Comparison of ENCODE assay signal across 27 mouse cellular contexts in genomic region chr6:117180303-117180702, GRCm38 (mm10). TPM values are rescaled to one million over a fixed set of nuclear protein-coding genes. Genes with fewer than 3 reads are reported as not detected.
DNase-seq lines count a peak whose midpoint lies in the region; ATAC-seq lines count a peak whose summit lies in the region.
"Had no signal": no experiment of that assay in that cellular context is flagged by ENCODE, and none has a peak within 500 bp of the region (broad histone marks: within the 10 kb centered on the region; RNA-seq: fewer than 3 reads in every experiment).

No protein-coding gene starts in this region.

- peaks cover 14% of the 10 kb centered on the region for H3K36me3 ChIP-seq in liver, embryonic 13.5 days
- peaks cover 30% of the 10 kb centered on the region for H3K36me3 ChIP-seq in liver, embryonic 12.5 days
- no peaks in the 10 kb centered on the region for H3K36me3 ChIP-seq in midbrain, embryonic 11.5 days (ENCODE audit: control insufficient read depth, insufficient read depth, low read length)
- no peaks in the 10 kb centered on the region for H3K36me3 ChIP-seq in midbrain, embryonic 14.5 days (ENCODE audit: control insufficient read depth, insufficient read depth, low read length)
- peaks cover 26% of the 10 kb centered on the region for H3K36me3 ChIP-seq in kidney, embryonic 15.5 days
- H3K36me3 ChIP-seq: forebrain, embryonic 12.5 days; forebrain, embryonic 15.5 days; hindbrain, embryonic 13.5 days had no signal

- no peak overlapping the region for H3K27ac ChIP-seq in liver, embryonic 13.5 days
- no peak overlapping the region for H3K27ac ChIP-seq in liver, embryonic 12.5 days
- no peak overlapping the region; the same call in 1 of the 2 replicates for H3K27ac ChIP-seq in midbrain, embryonic 11.5 days (ENCODE audit: low read depth, low read length)
- H3K27ac ChIP-seq in midbrain, embryonic 14.5 days (replicated peaks; ENCODE audit: low read depth, low read length): no peak overlapping the region
- H3K27ac ChIP-seq in kidney, embryonic 15.5 days: no peak overlapping the region
- H3K27ac ChIP-seq: embryonic facial prominence, embryonic 10.5 days; embryonic facial prominence, embryonic 13.5 days; forebrain, embryonic 12.5 days; forebrain, embryonic 15.5 days; heart, embryonic 15.5 days; hindbrain, embryonic 13.5 days had no signal

- no peak overlapping the region for H3K4me3 ChIP-seq in liver, embryonic 13.5 days (replicated peaks)
- no peak overlapping the region for H3K4me3 ChIP-seq in liver, embryonic 12.5 days
- no peak overlapping the region for H3K4me3 ChIP-seq in midbrain, embryonic 11.5 days (ENCODE audit: low read depth, low read length)
- H3K4me3 ChIP-seq in midbrain, embryonic 14.5 days (replicated peaks; ENCODE audit: low read depth, low read length): no peak overlapping the region
- no peak overlapping the region for H3K4me3 ChIP-seq in kidney, embryonic 15.5 days (replicated peaks)
- H3K4me3 ChIP-seq: embryonic facial prominence, embryonic 10.5 days; embryonic facial prominence, embryonic 13.5 days; erythroblast, embryonic 14.5 days; forebrain, embryonic 12.5 days; forebrain, embryonic 15.5 days; heart, embryonic 12.5 days; heart, embryonic 15.5 days; hindbrain, embryonic 10.5 days; hindbrain, embryonic 13.5 days had no signal

- H3K9ac ChIP-seq in liver, embryonic 13.5 days: no peak overlapping the region
- no peak overlapping the region for H3K9ac ChIP-seq in liver, embryonic 12.5 days
- H3K9ac ChIP-seq in midbrain, embryonic 11.5 days (ENCODE audit: low read length): 0 out of 2 replicates have a peak overlapping the region, but pooled peaks have one; percentile 16
- no peak overlapping the region for H3K9ac ChIP-seq in midbrain, embryonic 14.5 days (replicated peaks; ENCODE audit: low read length)
- H3K9ac ChIP-seq in kidney, embryonic 15.5 days: no peak overlapping the region
- H3K9ac ChIP-seq: embryonic facial prominence, embryonic 13.5 days; forebrain, embryonic 12.5 days; forebrain, embryonic 15.5 days; heart, embryonic 12.5 days; heart, embryonic 15.5 days; hindbrain, embryonic 13.5 days had no signal

- H3K9me3 ChIP-seq in liver, embryonic 13.5 days (replicated peaks): no peaks in the 10 kb centered on the region
- no peaks in the 10 kb centered on the region for H3K9me3 ChIP-seq in liver, embryonic 12.5 days (replicated peaks)
- H3K9me3 ChIP-seq in midbrain, embryonic 11.5 days (ENCODE audit: control insufficient read depth, low read length): no peaks in the 10 kb centered on the region
- no peaks in the 10 kb centered on the region for H3K9me3 ChIP-seq in midbrain, embryonic 14.5 days (ENCODE audit: control insufficient read depth, low read length)
- no peaks in the 10 kb centered on the region for H3K9me3 ChIP-seq in kidney, embryonic 15.5 days (replicated peaks)
- H3K9me3 ChIP-seq: embryonic facial prominence, embryonic 10.5 days; embryonic facial prominence, embryonic 13.5 days; forebrain, embryonic 12.5 days; forebrain, embryonic 15.5 days; heart, embryonic 12.5 days; heart, embryonic 15.5 days; hindbrain, embryonic 10.5 days; hindbrain, embryonic 13.5 days had no signal

- H3K27me3 ChIP-seq in liver, embryonic 13.5 days: no peaks in the 10 kb centered on the region
- peaks cover 6% of the 10 kb centered on the region; the same call in 1 of the 2 replicates for H3K27me3 ChIP-seq in liver, embryonic 12.5 days (replicated peaks)
- H3K27me3 ChIP-seq in midbrain, embryonic 11.5 days (ENCODE audit: control insufficient read depth, insufficient read depth, low read length): no peaks in the 10 kb centered on the region; the same call in 1 of the 2 replicates
- no peaks in the 10 kb centered on the region for H3K27me3 ChIP-seq in midbrain, embryonic 14.5 days (ENCODE audit: control insufficient read depth, insufficient read depth, low read length)
- H3K27me3 ChIP-seq in kidney, embryonic 15.5 days: 0 out of 2 replicates have a peak, but pooled peaks cover 11% of the 10 kb centered on the region
- H3K27me3 ChIP-seq: forebrain, embryonic 12.5 days; forebrain, embryonic 15.5 days had no signal

- H3K4me1 ChIP-seq in liver, embryonic 13.5 days (replicated peaks): no peaks in the 10 kb centered on the region; the same call in 1 of the 2 replicates
- H3K4me1 ChIP-seq in liver, embryonic 12.5 days: no peaks in the 10 kb centered on the region
- H3K4me1 ChIP-seq in midbrain, embryonic 11.5 days (ENCODE audit: control insufficient read depth, insufficient read depth, low read length): peaks cover 13% of the 10 kb centered on the region
- H3K4me1 ChIP-seq in midbrain, embryonic 14.5 days (ENCODE audit: control insufficient read depth, insufficient read depth, low read length): 0 out of 2 replicates have a peak, but pooled peaks cover 3% of the 10 kb centered on the region
- H3K4me1 ChIP-seq in kidney, embryonic 15.5 days: 0 out of 2 replicates have a peak, but pooled peaks cover 4% of the 10 kb centered on the region
- H3K4me1 ChIP-seq: forebrain, embryonic 15.5 days had no signal

- no peak overlapping the region for H3K4me2 ChIP-seq in liver, embryonic 13.5 days
- H3K4me2 ChIP-seq in liver, embryonic 12.5 days: no peak overlapping the region
- H3K4me2 ChIP-seq in midbrain, embryonic 11.5 days: no peak overlapping the region
- H3K4me2 ChIP-seq in midbrain, embryonic 14.5 days (ENCODE audit: low read length): no peak overlapping the region
- H3K4me2 ChIP-seq in kidney, embryonic 15.5 days: no peak overlapping the region
- H3K4me2 ChIP-seq: embryonic facial prominence, embryonic 13.5 days; forebrain, embryonic 12.5 days; forebrain, embryonic 15.5 days; heart, embryonic 12.5 days; heart, embryonic 15.5 days; hindbrain, embryonic 13.5 days had no signal

- 0 out of 2 replicates have a peak, but pooled peaks have one; percentile 31 for ATAC-seq in liver, embryonic 13.5 days (ENCODE audit: low read depth)
- no peak for ATAC-seq in liver, embryonic 12.5 days
- ATAC-seq in midbrain, embryonic 11.5 days (ENCODE audit: low FRiP score): no peak
- no peak for ATAC-seq in midbrain, embryonic 14.5 days (ENCODE audit: low FRiP score, low TSS enrichment)
- ATAC-seq in kidney, embryonic 15.5 days (replicated peaks; ENCODE audit: low FRiP score): no peak
- ATAC-seq: forebrain, embryonic 15.5 days; hindbrain, embryonic 16.5 days had no signal

- 35% methylated on average over 6 of the region's 6 CpGs for WGBS in liver, embryonic 13.5 days (ENCODE audit: insufficient replicate concordance)
- WGBS in liver, embryonic 12.5 days (ENCODE audit: insufficient replicate concordance): 35% methylated on average over 6 of the region's 6 CpGs
- WGBS in midbrain, embryonic 11.5 days: 13% methylated on average over 6 of the region's 6 CpGs
- 10% methylated on average over 6 of the region's 6 CpGs for WGBS in midbrain, embryonic 14.5 days
- WGBS in kidney, embryonic 15.5 days: 59% methylated on average over 6 of the region's 6 CpGs

- DNase-seq in liver, embryonic 13.5 days: no peak
- peak; percentile 86 for DNase-seq in midbrain, embryonic 11.5 days (ENCODE audit: low spot score, missing footprints)
- DNase-seq in midbrain, embryonic 14.5 days: no peak
- DNase-seq in ZHBTc4 (ENCODE audit: low read depth, low spot score): peak; percentile 25
- DNase-seq: adrenal gland, adult 2 months; adrenal gland, postnatal 14 days; cerebellum, adult 11 months; cerebellum, adult 2 months; cerebellum, adult 9-11 months; cerebellum, postnatal 25 days; embryo, embryonic 11 days; gastrocnemius, postnatal 25 days; heart, adult 18-20 months; heart, postnatal 10 days; heart, postnatal 36 days had no signal

RNA-seq across cellular contexts. Expression of gene Cxcl12, which starts 12.0 kb away (rescaled TPM):
- polyA plus RNA-seq in liver, embryonic 13.5 days (2015; fragmentation: Nextera tagmentation; extraction: Ambion mirVana): 48.2 and 59.5 TPM in 2 replicates
- polyA plus RNA-seq in liver, embryonic 12.5 days (2016; fragmentation: Nextera tagmentation; extraction: Ambion mirVana): 57.9 and 58.2 TPM in 2 replicates
- polyA plus RNA-seq in midbrain, embryonic 11.5 days (2014; fragmentation: Nextera tagmentation; extraction: Ambion mirVana): 70.9 and 79.2 TPM in 2 replicates
- polyA plus RNA-seq in midbrain, embryonic 14.5 days (2014; fragmentation: Nextera tagmentation; extraction: Ambion mirVana): 6.4 and 80.3 TPM in 2 replicates
- polyA plus RNA-seq in kidney, embryonic 15.5 days (2015; fragmentation: Nextera tagmentation; extraction: Ambion mirVana): 140 and 158 TPM in 2 replicates

Comparison
In these comparisons a context has a peak if more than half of its experiments do, and no peak if none do; other contexts are left out.
1. DNase-seq: peak in midbrain, embryonic 11.5 days (single experiment) and ZHBTc4 (single experiment); none in liver, embryonic 13.5 days (single experiment) and midbrain, embryonic 14.5 days (single experiment).